Mouse (Mus musculus) retina, adult 2 months (tissue): ENCODE measurements around the gene Elmsan1.

Experiments used
- DNase-seq: peaks from one replicate; pipeline ENCODE4 v3.0.0-alpha.2; 2012; ENCODE audit warnings: low read depth, low spot score

Elmsan1 gene

GRCm38 (mm10) chr12:84215758-84216440 lies 2.8 kb downstream of the Elmsan1 start:
- DNase-seq: no peak

GRCm38 (mm10) chr12:84214495-84215175 lies 4.0 kb downstream of the Elmsan1 start:
- DNase-seq: no peak

GRCm38 (mm10) chr12:84212297-84212696 lies 6.4 kb downstream of the Elmsan1 start:
- no peak for DNase-seq

DNA sequence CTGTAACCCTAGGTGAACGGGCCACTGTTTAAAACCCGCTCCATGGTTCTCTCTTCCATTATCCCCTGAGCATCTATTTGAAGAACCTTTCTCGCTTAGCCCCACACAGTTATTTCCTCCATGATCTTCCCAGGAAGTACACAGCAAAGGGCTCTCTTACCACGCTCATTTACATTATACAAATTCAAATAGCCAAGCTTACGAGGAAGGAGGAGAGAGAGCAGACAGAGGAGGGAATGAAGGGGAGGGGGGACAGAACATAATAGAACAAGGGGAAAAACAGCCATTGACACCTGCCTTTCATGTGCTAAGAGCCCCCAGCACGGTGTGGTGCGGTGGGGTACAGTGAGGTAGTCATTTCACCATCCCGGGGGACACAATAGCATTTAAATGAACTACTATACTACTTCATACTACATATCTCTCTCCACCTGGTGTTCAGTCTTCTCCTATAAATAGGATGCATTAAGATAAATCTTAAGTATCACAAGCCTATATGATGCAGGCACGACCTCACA lies 7.6 kb downstream of the Elmsan1 start:
- no peak for DNase-seq

DNA sequence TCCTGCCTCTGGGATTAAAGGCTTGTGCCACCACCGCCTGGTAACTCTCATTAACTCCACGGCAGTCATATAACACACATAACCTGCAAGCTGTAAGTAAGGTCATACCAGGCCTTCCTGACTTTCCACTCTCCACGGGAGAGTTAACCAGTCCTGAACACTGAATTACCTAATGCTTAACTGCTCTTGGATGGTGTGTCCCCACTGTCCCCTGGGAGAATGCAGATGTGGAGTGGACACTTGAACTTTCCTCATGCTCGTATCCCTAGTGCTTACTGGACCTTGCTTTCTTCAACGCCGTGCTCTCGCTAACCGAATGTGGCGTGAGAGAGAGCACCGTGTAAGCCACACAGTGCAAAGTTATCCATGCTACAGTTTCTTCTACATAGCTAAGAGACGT lies 8.4 kb downstream of the Elmsan1 start:
- no peak for DNase-seq

GRCm38 (mm10) chr12:84209093-84209492 lies 9.6 kb downstream of the Elmsan1 start:
- DNase-seq: no peak

GRCm38 (mm10) chr12:84207209-84207817 lies 11.4 kb downstream of the Elmsan1 start:
- DNase-seq: no peak

DNA sequence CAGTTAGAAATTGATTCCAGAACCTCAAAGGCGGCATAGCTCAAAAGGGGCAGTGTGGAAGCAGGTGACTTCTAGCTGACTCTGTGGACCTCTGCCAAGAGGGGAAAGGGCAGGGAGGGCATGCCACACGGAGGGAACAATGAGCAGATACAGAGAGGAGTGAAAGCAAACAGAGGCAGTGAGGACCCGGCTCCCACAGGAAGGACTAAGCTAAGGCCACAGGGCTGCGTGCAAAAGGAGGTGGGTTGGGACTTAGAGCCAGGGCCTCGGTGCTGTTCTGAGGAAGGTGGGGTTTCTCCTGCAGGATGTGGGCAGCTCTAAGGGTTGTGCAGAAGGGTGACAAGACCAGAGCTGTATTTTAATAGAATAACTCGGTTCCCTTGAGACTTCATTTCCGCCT lies 12.2 kb downstream of the Elmsan1 start:
- DNase-seq: no peak

GRCm38 (mm10) chr12:84205659-84206185 lies 13.0 kb downstream of the Elmsan1 start:
- no peak for DNase-seq

DNA sequence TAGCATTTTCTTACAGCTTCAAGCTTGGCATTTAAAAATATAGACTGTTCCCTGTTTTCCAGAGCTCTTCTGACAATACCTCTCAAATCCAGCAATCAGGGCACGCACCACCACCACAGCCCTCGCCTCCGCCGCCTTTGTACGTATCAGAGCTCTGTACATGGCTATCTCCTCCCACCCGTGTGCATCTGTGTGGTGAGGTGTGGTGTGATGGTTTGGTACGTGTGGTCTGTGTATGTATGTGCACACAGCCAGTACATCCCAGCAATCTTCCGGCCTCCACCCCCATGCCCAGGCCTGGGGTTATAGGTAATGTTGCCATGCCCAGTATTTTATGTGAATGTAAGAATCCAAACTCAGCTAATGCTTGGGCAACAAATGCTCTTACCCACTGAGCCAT lies 14.0 kb downstream of the Elmsan1 start:
- no peak for DNase-seq

- DNase-seq: no peak
Observed at GRCm38 (mm10) chr12:84203778-84204216, 14.9 kb downstream of the Elmsan1 start.

- no peak for DNase-seq
Observed at GRCm38 (mm10) chr12:84203170-84203777, 15.4 kb downstream of the Elmsan1 start.

- no peak for DNase-seq
Observed at GRCm38 (mm10) chr12:84202561-84202960, 16.1 kb downstream of the Elmsan1 start.

DNA sequence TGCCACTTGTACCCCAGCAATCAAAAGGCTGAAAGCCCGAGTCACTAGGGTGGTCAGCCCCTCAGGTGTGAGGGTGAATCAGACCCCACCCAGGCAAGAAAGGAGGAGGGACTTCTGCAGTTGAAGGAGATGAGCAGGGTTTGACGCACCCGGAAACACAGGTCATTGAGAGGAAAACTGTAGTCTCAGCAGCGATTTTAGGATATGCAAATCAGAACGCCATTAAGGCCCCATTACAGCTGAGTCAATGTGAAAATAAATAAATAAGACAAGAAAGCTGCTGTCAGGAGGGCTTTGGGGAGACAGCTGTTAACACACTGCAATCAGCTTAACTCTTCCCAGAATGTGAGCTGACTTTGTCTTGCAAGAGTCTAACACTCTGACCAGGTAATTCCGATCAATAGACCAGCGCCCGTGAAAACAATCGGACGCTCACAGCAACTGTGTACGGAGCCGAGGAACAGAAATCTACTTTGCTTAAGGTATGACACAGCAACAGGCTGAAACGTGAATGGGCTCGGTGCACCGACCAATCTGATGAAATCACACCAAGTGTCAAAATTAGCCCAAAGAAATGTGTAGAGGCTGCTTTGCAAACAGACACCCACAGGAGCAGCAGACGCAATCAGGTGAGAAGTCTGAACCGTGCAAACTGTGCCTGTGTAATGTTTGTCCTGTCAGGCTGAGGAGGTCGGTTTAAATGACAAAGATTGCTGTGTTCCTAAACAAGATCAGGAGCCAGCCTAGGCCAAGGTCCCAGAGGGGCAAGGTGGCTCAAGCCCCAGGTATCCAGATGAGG lies 16.8 kb downstream of the Elmsan1 start:
- no peak for DNase-seq

- no peak for DNase-seq
Observed at GRCm38 (mm10) chr12:84201222-84201621, 17.5 kb downstream of the Elmsan1 start.

GRCm38 (mm10) chr12:84198880-84199279 lies 19.8 kb downstream of the Elmsan1 start:
- no peak for DNase-seq

DNA sequence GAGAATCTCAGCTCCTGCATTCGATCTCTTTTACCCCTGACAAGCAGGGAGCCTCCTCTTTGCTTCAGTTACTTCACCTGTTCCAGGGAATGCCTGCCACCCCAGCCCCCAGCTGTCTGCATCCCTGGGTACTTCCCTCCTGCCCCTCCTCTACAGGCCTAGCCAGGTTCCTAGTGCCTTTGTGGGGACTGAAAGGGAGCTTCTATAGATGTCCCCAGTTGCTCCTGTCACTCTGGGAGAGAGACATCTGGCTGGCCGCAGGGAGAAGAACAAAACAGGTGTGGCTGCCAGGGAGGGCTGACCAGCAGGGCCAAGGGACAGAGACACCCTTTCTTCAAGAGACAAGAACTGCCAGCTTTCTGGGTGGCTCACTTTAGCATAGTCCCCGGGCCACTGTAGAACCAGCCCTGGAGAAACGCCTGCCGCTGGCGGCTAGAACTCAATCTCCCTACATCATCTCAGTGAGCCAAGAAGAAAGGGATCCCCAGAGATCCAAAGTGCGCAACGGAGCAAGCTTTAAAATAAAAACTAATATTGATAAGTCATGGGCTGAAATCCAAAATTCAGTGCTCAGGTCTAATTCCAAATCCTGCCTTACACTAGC lies 20.5 kb downstream of the Elmsan1 start:
- no peak for DNase-seq

DNA sequence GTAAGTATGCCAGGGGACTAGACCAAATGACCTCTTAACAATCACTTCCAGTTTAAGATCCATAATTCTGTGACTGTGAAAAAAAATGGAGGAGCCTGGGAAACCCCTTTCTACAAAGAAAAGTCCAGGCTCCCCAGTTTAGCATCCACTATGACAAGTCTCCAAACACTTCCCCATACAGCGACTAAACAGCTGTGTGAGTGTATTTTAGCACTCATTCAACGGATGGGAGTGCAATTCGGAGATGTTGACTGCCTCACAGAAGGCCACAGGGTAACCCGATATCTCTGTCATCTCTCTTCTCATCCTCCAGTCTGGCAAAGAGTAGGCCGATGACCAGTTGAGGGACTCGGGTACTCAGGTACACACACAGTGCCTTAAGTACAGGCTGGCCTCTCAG lies 23.5 kb downstream of the Elmsan1 start:
- no peak for DNase-seq

DNA sequence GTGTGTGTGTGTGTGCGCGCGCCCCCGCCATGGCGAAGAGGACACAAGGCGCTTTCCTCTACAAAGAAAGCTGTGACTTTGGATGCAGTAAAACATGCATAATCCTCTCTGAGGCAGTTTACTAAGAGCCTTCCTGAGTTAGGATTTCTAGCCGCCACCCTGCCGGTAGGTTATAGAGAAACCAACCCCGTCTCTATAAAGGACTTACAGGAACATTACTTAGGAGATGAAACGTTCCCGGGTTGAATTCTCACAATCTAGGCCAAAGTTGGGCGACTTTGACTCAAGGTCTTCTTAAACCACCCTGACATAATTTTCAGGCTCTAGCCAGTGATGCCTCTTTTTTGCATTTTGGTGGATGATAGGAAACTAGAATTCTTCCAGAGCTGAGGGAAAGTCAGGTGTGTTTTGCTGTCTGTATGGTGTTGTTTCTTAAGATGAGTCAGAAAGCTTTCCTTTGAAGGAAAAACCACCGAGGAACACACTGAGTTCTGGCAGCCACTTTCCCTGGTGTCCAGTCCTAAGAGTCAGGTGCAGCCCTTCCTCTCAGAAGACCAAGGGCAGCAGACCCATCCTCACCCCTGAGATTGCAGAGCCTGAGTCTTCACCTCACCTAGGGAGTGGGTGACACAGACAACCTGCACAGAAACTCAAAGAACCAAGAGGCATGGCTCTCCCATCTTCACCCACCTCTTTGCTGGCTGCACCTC lies 24.1 kb downstream of the Elmsan1 start:
- no peak for DNase-seq
